Mouse (Mus musculus): ENCODE measurements at regions not wholly inside any gene's neighbourhood (a gene's known extent, or its start where the extent isn't known, plus 50 kb on each side); places are given as distances from the start of the nearest gene placed in this dataset.

- TF ChIP-seq CTCF (IDR thresholded peaks at IDR 0.05; ENCODE audit: borderline replicate concordance, insufficient read depth, low read length) (no peak), POLR2A (IDR thresholded peaks at IDR 0.05; ENCODE audit: low read depth, low read length) (no peak)
- H3K27ac ChIP-seq (ENCODE audit: insufficient read depth, low read length), result peak overlapping the region; percentile 86
- peaks cover 18% of the 10 kb centered on the region for H3K4me1 ChIP-seq (ENCODE audit: control insufficient read depth, insufficient read depth, low read length)
- no peak overlapping the region for H3K4me3 ChIP-seq (ENCODE audit: insufficient read depth, low read length)
Observed at GRCm38 (mm10) chr10:17549711-17550637, 173.0 kb upstream of the Cited2 start.

GRCm38 (mm10) chr10:17550638-17551013 is 172.4 kb upstream of the Cited2 start:
- no peak for TF ChIP-seq CTCF (IDR thresholded peaks at IDR 0.05; ENCODE audit: borderline replicate concordance, insufficient read depth, low read length)
- TF ChIP-seq POLR2A (IDR thresholded peaks at IDR 0.05; ENCODE audit: low read depth, low read length), result no peak
- H3K27ac ChIP-seq (ENCODE audit: insufficient read depth, low read length), result peak overlapping the region; percentile 86; the same call in 1 of the 2 replicates
- H3K4me3 ChIP-seq (ENCODE audit: insufficient read depth, low read length), result no peak overlapping the region
- H3K4me1 ChIP-seq (ENCODE audit: control insufficient read depth, insufficient read depth, low read length), result peaks cover 18% of the 10 kb centered on the region

GRCm38 (mm10) chr10:17551869-17552268 is 171.1 kb upstream of the Cited2 start:
- TF ChIP-seq POLR2A (IDR thresholded peaks at IDR 0.05; ENCODE audit: low read depth, low read length) (no peak), CTCF (IDR thresholded peaks at IDR 0.05; ENCODE audit: borderline replicate concordance, insufficient read depth, low read length) (no peak)

GRCm38 (mm10) chr10:17552277-17552676 is 170.7 kb upstream of the Cited2 start:
- Histone ChIP-seq H3K27ac (ENCODE audit: insufficient read depth, low read length) (no peak overlapping the region), H3K4me1 (ENCODE audit: control insufficient read depth, insufficient read depth, low read length) (peaks cover 18% of the 10 kb centered on the region), H3K4me3 (ENCODE audit: insufficient read depth, low read length) (no peak overlapping the region)
- TF ChIP-seq POLR2A (IDR thresholded peaks at IDR 0.05; ENCODE audit: low read depth, low read length), result no peak
- TF ChIP-seq CTCF (IDR thresholded peaks at IDR 0.05; ENCODE audit: borderline replicate concordance, insufficient read depth, low read length), result no peak

More at GRCm38 (mm10) chr10:17551869-17552268, 171.1 kb upstream of the Cited2 start:
- Histone ChIP-seq H3K27ac (ENCODE audit: insufficient read depth, low read length) (no peak overlapping the region), H3K4me1 (ENCODE audit: control insufficient read depth, insufficient read depth, low read length) (peaks cover 18% of the 10 kb centered on the region), H3K4me3 (ENCODE audit: insufficient read depth, low read length) (no peak overlapping the region)

- H3K4me3 ChIP-seq (ENCODE audit: insufficient read depth, low read length), result no peak overlapping the region
- H3K27ac ChIP-seq (ENCODE audit: insufficient read depth, low read length), result no peak overlapping the region
- no peaks in the 10 kb centered on the region for H3K4me1 ChIP-seq (ENCODE audit: control insufficient read depth, insufficient read depth, low read length)
- TF ChIP-seq POLR2A (IDR thresholded peaks at IDR 0.05; ENCODE audit: low read depth, low read length) (no peak), CTCF (IDR thresholded peaks at IDR 0.05; ENCODE audit: borderline replicate concordance, insufficient read depth, low read length) (no peak)
Observed at GRCm38 (mm10) chr10:17556391-17556790, 166.6 kb upstream of the Cited2 start.

GRCm38 (mm10) chr10:17559370-17559955 is 163.6 kb upstream of the Cited2 start:
- H3K4me3 ChIP-seq (ENCODE audit: insufficient read depth, low read length), result no peak overlapping the region
- TF ChIP-seq POLR2A (IDR thresholded peaks at IDR 0.05; ENCODE audit: low read depth, low read length), result no peak
- TF ChIP-seq CTCF (IDR thresholded peaks at IDR 0.05; ENCODE audit: borderline replicate concordance, insufficient read depth, low read length), result no peak
- H3K27ac ChIP-seq (ENCODE audit: insufficient read depth, low read length), result peak overlapping the region; percentile 44

GRCm38 (mm10) chr10:17559980-17560379 is 163.0 kb upstream of the Cited2 start:
- H3K4me3 ChIP-seq (ENCODE audit: insufficient read depth, low read length), result no peak overlapping the region
- TF ChIP-seq POLR2A (IDR thresholded peaks at IDR 0.05; ENCODE audit: low read depth, low read length) (no peak), CTCF (IDR thresholded peaks at IDR 0.05; ENCODE audit: borderline replicate concordance, insufficient read depth, low read length) (no peak)
- peaks cover 7% of the 10 kb centered on the region for H3K4me1 ChIP-seq (ENCODE audit: control insufficient read depth, insufficient read depth, low read length)
- peak overlapping the region; percentile 54 for H3K27ac ChIP-seq (ENCODE audit: insufficient read depth, low read length)

More at GRCm38 (mm10) chr10:17559370-17559955, 163.6 kb upstream of the Cited2 start:
- peaks cover 7% of the 10 kb centered on the region for H3K4me1 ChIP-seq (ENCODE audit: control insufficient read depth, insufficient read depth, low read length)

- Histone ChIP-seq H3K4me1 (ENCODE audit: control insufficient read depth, insufficient read depth, low read length) (peaks cover 7% of the 10 kb centered on the region), H3K27ac (ENCODE audit: insufficient read depth, low read length) (no peak overlapping the region), H3K4me3 (ENCODE audit: insufficient read depth, low read length) (no peak overlapping the region)
- TF ChIP-seq CTCF (IDR thresholded peaks at IDR 0.05; ENCODE audit: borderline replicate concordance, insufficient read depth, low read length) (no peak), POLR2A (IDR thresholded peaks at IDR 0.05; ENCODE audit: low read depth, low read length) (no peak)
Observed at GRCm38 (mm10) chr10:17561466-17561865, 161.6 kb upstream of the Cited2 start.

GRCm38 (mm10) chr10:17561977-17562376 is 161.0 kb upstream of the Cited2 start:
- peaks cover 7% of the 10 kb centered on the region for H3K4me1 ChIP-seq (ENCODE audit: control insufficient read depth, insufficient read depth, low read length)
- no peak overlapping the region for H3K27ac ChIP-seq (ENCODE audit: insufficient read depth, low read length)
- TF ChIP-seq CTCF (IDR thresholded peaks at IDR 0.05; ENCODE audit: borderline replicate concordance, insufficient read depth, low read length), result no peak
- no peak for TF ChIP-seq POLR2A (IDR thresholded peaks at IDR 0.05; ENCODE audit: low read depth, low read length)
- H3K4me3 ChIP-seq (ENCODE audit: insufficient read depth, low read length), result no peak overlapping the region
